Mouse (Mus musculus): ENCODE results near the gene Cpd.

The Cpd gene

DNA sequence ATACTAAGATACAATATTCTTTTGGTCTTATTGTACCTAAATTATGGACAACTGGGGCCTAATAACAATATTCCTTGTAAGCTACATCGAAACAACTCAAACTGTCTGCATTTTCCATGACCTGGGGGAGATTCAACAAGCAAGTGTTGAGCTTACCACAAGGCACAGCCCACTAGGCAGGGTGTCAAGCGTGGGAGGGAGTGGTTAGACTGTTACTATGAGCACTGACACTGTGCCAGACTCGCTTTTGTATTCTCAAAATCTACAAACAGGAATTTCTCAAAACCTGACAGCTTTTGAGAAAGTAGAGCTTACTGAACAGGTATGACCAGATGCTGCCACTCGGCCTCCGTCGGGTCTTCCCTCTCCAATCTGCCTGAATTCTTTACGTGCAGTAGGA lies 55.5 kb downstream of the Cpd start:
- no peak for DNase-seq (ENCODE audit: low spot score)

DNA sequence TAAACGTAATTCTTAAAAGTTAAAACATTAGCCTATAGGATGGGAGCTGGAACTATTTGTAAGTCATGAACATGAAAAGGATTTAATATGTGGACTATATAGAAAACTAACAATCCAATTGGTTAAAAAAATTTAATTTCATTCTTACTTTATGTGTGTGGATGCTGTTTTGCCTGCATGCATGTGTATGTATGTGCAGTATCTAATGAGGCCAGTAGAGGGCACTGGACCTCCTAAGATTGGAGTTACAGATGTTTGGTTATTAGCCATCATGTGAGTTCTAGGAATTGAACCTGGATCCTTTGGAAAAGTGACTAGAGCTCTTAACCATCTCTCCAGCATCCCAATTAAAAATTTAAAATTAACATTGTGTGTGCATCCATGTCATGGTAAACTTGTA lies 57.6 kb downstream of the Cpd start:
- DNase-seq (ENCODE audit: low spot score), result peak; percentile 69

DNA sequence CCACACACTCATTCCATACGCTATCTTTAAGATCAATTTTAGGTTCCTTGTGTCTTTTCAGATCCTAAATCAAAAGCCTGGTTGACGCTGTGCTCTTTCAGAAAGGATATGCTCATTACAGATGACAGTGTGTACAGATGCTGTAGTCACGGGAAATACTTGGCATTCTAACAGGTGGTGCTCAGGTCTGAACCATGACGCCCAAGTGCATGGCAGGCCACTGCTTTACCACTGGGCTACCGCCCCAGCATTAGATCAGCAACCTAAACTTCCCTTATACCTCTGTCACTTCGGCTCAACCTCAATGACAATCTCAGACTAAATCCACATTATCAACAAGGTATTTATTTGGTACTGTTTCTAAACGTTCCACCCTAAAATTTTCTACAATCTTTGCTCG lies 71.3 kb downstream of the Cpd start:
- DNase-seq (ENCODE audit: low spot score), result no peak

DNA sequence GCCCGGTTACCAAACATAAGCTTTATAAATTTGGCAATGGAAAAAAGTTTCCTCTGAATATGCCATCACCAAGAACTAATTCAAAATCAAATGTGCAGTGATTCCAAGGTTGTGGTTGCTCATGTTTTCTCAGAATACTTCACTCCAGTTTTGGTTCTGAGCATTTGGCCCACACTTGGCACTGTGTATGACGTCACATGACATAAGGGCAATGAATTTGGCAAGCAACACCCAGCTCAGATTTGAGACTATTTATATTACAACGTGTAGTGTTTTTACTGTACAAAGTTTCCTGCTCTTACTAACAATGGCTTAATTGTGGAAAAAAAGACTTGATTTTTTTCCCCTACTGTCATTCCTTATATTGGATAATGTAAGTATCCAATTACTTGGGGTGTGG lies 73.0 kb downstream of the Cpd start:
- DNase-seq (ENCODE audit: low spot score), result no peak

DNA sequence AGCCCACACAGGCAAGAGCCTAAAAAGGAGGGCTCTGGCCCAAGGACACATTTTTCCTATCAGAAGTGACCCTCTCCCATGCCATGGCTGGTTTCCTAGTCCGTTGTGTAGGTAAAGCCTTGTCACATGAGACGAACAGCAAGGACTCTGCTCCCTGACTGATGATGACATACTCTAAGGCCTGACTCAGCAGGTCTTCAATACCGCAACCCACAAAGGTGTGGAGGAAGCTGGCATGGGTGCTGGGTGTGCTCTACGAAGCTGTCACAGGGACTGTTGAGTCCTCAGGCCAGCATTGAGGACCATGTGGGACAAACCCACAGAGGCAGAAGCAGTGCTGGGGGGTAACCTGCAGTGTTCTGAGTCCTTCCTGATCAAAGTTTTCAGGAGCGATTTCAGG lies 76.3 kb downstream of the Cpd start:
- DNase-seq (ENCODE audit: low spot score), result no peak

DNA sequence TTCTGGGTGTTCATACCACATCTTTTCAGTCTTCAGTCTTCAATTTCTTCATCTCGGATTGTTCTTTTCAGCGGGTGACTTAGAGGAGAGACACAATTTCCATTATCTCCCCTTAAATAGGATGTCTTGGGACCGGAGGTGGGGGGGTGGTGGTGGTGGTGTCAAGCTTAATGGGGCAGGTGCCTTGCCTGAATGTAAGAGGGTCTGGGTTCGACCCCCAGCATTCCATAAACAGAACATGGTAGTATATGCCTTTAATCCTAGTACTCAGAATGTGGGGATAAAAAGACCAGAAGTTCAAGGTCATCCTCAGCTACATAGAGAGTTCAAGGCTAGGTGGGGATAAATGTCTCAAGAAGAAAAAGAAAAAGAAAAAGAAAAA lies 83.1 kb downstream of the Cpd start:
- DNase-seq (ENCODE audit: low spot score), result no peak

DNA sequence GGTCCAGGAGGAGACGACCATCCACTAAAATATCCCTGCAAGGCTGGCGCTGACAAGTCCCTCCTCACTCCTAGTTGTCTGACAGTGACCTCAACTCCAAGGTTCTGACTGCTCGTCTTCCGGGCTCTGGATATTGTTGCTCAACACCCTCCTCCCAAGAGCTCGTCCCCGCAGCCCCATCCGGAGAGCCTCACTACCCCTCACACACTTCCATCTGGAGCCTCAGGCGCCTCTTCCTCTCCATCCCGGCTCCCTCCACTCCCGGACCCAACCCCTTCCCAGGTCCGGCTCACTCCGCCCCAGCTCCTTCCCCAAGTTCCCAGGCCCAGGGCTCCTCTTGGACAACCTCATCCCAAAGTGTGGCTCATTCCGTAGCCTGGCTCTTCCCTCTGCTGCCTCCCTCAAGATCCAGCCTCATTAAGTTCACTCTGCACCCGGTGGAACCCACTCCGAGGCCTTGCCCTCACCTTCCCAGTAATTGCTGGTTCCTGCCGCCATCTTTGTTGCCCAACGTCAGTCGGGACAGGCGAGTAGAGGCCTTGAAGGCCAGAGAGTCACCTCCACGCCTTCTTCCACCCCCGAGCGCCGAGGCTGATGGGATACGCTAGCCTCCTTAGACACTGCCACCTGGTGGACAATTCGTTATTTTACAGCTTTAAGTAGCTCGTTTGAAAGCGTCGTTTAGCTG lies 83.6 kb downstream of the Cpd start, which contains the start of gene Gosr1:
Gosr1 (minus strand) TSS at position 527 of the 688 bp plus-strand sequence.
- DNase-seq (ENCODE audit: low spot score), result peak; percentile 99

DNA sequence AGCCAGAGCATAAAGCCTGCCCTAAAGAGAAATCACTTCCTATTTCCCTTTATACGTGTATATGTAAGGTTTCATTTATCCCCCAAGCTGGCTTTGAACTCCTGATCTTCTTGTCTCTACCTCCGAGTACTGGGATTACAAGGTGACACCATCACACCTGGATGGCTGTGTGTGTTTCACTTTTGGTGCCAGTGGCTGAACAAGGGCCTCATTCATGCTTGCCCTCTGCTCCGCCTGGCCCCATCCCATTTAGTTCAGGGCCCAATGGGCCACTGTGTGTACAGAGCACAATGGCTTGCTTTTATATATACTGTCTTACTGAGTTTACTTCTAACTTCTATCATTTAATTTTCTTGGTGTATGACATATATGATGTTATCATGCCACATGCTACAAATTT lies 94.5 kb downstream of the Cpd start:
- DNase-seq (ENCODE audit: low spot score), result no peak

DNA sequence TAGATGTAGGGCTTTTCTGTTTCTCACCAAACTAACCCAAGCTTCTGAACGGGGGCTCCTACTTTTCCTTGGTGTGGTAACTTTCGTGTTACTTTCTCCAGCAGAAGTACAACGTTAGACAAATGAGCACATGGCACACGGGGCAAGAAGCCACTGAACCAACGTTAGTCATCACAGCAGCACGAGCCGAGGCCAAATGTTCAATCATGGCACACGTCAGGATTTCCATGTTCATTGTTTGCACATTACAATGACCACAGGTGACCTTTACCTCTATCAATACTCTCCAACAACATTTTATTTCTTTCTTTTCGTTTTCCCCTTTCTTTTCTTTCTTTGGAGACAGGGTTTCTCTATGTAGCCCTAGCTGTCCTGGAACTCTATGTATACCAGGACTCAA lies 98.0 kb downstream of the Cpd start:
- no peak for DNase-seq (ENCODE audit: low spot score)

DNA sequence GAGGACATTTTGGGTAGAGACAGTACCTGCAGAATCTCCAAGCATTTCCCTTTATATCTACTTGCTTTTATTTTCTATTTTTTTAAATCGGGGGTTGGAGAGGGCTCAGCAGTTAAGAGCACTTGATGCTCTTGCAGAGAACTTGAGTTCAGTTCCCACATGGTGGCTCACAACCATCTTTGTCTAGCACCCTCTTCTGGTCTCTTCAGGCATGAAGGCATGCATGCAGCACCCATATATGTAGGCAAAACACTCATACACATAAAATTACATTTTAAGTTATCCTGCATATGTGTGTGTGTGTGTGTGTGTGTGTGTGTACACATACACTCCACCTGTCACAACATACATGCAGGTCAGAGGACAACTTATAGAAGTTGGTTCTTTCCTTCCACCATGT lies 100.9 kb downstream of the Cpd start:
- no peak for DNase-seq (ENCODE audit: low spot score)

DNA sequence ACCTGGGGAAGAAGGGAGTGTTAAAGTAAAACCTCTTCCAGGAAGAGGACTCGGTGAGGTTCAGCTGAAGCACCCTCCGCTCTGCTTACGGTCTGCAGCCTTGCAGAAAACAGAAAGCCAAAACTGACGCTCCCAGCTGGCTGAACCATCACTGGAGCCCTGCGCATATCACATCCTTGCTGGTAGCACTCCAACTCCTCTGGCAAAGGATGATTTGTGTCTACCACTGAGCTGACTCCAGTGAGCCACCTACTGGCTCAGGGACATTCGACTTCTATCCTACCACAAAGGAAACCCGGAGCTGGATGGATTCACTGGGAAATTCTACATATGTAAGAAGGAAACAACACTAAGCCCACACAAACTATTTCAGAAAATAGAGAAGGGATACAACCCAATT lies 102.3 kb downstream of the Cpd start:
- no peak for DNase-seq (ENCODE audit: low spot score)

DNA sequence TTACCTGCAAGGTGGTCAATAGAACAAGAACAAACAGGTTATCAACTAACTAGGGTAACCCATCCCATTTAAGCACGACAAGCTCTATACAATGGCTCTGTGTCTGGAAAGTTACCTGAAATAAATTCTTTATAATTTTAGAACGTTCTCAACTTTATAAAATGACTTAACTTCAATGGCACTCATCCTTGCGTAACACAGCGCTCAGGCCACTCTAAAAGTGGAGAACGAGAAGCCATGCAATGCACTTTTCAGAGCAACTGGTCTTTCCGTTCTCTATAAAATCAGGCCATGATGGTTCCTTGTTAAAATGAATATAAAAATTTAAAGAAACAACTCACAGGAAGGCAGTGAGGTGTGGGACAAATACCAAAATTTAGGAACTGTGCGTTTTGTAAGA lies 104.3 kb downstream of the Cpd start:
- DNase-seq (ENCODE audit: low spot score), result no peak

DNA sequence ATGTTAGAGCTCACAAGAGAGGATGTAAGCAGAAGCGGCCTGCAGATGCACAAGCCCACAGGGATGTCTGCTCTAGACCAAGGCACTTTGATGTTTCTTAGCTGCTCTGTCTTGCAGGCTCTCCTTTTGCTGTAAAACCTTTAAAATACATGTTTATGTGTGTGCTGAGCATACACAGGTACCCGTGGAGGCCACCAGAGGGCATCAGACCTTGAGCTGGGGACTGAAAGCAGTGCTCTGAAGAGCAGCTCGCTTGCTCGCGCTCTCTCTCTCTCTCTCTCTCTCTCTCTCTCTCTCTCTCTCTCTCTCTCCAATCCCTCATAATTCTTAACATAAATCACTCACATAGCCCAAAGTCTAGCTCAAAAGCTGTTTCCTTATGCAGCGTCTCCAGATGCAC lies 107.7 kb downstream of the Cpd start:
- DNase-seq (ENCODE audit: low spot score), result peak; percentile 14

DNA sequence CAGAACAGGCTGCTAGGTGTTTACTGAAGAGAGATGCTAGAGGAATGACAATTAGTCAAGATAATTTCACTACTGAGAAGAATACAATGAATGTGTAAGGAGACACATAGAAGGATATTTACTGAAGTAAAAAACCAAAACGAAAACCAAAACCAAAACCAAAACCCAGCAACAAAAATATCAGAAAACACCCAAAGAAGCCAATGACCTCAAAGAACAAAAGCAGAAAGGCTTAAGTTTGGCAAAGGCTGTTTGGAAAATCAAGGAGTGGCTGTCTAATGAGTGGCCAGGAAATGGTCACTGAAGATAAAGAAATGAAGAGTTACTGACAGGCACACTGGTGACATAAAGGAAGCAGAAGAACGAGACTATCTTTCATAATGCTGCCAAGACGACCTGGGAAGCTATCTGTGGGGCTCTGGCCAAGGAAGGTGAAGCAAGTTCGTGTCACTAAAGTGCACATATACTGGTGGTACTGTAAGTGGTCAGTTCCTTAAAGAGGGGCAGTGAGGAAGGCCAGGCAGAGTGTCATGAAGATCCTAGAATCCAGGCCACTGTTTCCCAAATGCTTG lies 111.0 kb downstream of the Cpd start:
- no peak for DNase-seq (ENCODE audit: low spot score)

DNA sequence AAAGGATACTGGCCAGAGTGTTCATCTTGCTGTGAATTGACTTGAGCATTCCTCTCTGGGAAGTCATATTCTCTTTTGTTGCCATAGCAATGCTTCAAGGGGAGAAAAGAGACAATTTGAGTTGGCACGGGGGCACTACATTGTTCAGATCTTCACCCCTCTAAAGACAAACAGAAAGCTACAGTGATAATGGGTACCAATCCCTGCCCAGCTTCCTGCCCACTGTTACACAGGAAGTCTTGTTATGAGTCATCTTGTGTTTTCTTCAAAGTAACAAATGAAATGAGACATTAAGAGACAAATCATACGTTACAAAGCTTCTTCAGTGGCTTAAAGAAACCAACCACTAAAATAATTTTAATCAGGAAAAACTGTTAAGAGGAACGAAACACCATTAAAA lies 112.3 kb downstream of the Cpd start:
- no peak for DNase-seq (ENCODE audit: low spot score)

DNA sequence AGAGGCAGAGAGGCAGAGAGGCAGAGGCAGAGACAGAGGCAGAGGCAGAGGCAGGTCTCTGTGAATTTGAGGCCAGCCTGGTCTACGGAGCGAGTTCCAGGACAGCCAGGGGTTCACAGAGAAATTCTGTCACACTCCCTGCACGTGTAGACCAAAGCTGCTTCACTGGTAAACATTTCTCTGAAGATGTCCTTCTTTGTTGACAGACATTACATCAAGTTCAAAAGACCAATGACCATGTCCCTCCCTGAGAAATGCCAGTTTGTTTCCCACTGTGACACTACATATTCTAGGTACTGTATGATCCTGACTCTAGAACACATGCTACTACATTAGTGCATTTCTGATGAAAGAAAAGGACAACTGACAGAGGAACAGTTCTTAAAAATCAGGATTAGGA lies 116.2 kb downstream of the Cpd start:
- DNase-seq (ENCODE audit: low spot score), result no peak

Measured in c-Kit-positive CD71-positive TER-119-positive erythroid progenitor cells, embryonic 14.5 days (primary cell).